Mouse (Mus musculus): ENCODE results near the gene Invs.

DNA sequence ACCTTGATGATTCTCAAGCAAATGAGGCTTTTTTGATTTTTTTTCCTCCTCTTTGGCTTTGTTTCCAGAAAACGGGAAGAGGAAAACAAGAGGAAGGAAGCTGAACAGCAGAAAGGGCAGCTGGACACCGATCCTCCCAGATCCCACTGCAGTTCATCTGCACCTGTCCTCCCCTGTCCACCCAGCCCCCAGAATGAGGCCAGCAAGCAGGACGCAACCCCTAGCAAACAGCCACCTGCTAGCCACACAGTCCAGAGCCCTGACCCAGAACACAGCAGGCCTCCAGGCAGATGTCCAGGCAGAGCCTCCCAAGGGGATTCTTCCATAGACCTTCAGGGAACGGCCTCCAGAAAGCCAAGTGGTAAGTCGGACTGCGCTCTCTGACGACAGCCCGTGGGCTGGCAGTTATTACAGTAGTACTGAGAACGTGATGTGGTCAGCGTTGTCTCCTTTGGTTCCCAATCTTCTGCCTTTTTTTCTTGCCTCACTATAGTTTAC is 136.3 kb downstream of the Invs start:
- TF ChIP-seq CTCF (IDR thresholded peaks at IDR 0.05; ENCODE audit: low read depth, low read length) (no peak), POLR2A (IDR thresholded peaks at IDR 0.05; ENCODE audit: borderline replicate concordance, low read depth, low read length) (no peak)
